Mouse (Mus musculus) left cerebral cortex, postnatal 25 days (tissue): ENCODE measurements around the gene Taz. TPM values are rescaled to one million over a fixed set of nuclear protein-coding genes. Genes with fewer than 3 reads are reported as not detected.

Source experiments
- microRNA-seq, 2 experiments: library from miRNA; unstranded; fragments of <30 nt; microRNA quantifications; one replicate each; pipeline ENCODE4 v1.2.0; 2022
- total RNA-seq, 2 experiments: library from RNA; stranded (reverse); gene quantifications; 2 replicates each; pipeline ENCODE4 v1.2.3; 2021

Taz gene
- total RNA-seq, 2 experiments from 2014 or later = 48.5 to 55.5 TPM

Small RNA genes lying within 50 kb of the gene (microRNA-seq; reads per million reads assigned to microRNA genes)
- gene Mir7091 (0 reads per million in 2 experiments), gene Mir7092 (0 to 0.74 reads per million in 2 experiments)

Other genes with a start within 250 kb of the Taz start
- under 1 TPM; 0.50 to 0.62 TPM for gene Opn1mw, start 154.4 kb upstream of the Taz start, total RNA-seq
- 10 to 100 TPM; 80.2 to 84.3 TPM for gene Mecp2, start 146.5 kb upstream of the Taz start, total RNA-seq
- gene Tex28, start 114.1 kb upstream of the Taz start, total RNA-seq = not detected
- gene Tktl1, start 104.7 kb upstream of the Taz start, total RNA-seq = not detected
- 10 to 100 TPM; 65.4 to 68.3 TPM for gene Flna, start 32.1 kb upstream of the Taz start, total RNA-seq
- 10 to 100 TPM; 31.4 to 38.9 TPM for gene Emd, start 27.2 kb upstream of the Taz start, total RNA-seq
- 100 to 1,000 TPM; 137 to 162 TPM for gene Rpl10, start 11.1 kb upstream of the Taz start, total RNA-seq
- gene Dnase1l1, start 425 bp downstream of the Taz start, total RNA-seq = 1 to 10 TPM; 2.1 to 2.3 TPM
- 100 to 1,000 TPM; 360 to 380 TPM for gene Atp6ap1, start 15.2 kb downstream of the Taz start, total RNA-seq
- 100 to 1,000 TPM; 603 to 616 TPM for gene Gdi1, start 23.1 kb downstream of the Taz start, total RNA-seq
- gene Fam50a, start 31.1 kb downstream of the Taz start, total RNA-seq = 10 to 100 TPM; 26.0 to 27.0 TPM
- gene Plxna3, start 47.2 kb downstream of the Taz start, total RNA-seq = 10 to 100 TPM; 22.4 to 24.5 TPM
- 10 to 100 TPM; 25.3 to 28.5 TPM for gene Lage3, start 71.7 kb downstream of the Taz start, total RNA-seq
- 10 to 100 TPM; 73.7 to 80.0 TPM for gene Ubl4a, start 91.3 kb downstream of the Taz start, total RNA-seq
- gene Slc10a3, start 91.4 kb downstream of the Taz start, total RNA-seq = 1 to 10 TPM; 2.7 to 3.7 TPM
- 10 to 100 TPM; 17.4 to 19.3 TPM for gene Fam3a, start 111.4 kb downstream of the Taz start, total RNA-seq
- gene Ikbkg, start 111.4 kb downstream of the Taz start, total RNA-seq = 10 to 100 TPM; 50.0 to 51.5 TPM
- gene G6pdx, start 147.3 kb downstream of the Taz start, total RNA-seq = 10 to 100 TPM; 23.8 to 26.0 TPM
- not detected for gene Gm6880, start 199.5 kb downstream of the Taz start, total RNA-seq